Mouse (Mus musculus) heart, postnatal 36 days (tissue): Measurements from ENCODE around the gene Macf1. TPM values are rescaled to one million over a fixed set of nuclear protein-coding genes. Genes with fewer than 3 reads are reported as not detected.
"Not testable (repeated sequence)": the region's sequence is repeated elsewhere in the genome, so short reads cannot be mapped to it uniquely, and the experiment has no call there.

Experiments used
- DNase-seq, 2 experiments: peaks; one replicate each; pipeline ENCODE4 v3.0.0; 2021 to 2022
- intact Hi-C: fragments of 180-260 bp; cut with DNase I; formaldehyde crosslinking; loops from one replicate; pipeline ENCODE4 v1.15.1; 2025
- total RNA-seq, 2 experiments: library from RNA; stranded (reverse); gene quantifications; 2 replicates each; pipeline ENCODE4 v1.2.3; 2021

Macf1 gene
- total RNA-seq, 2 experiments from 2014 or later, result 228 to 240 TPM

DNA sequence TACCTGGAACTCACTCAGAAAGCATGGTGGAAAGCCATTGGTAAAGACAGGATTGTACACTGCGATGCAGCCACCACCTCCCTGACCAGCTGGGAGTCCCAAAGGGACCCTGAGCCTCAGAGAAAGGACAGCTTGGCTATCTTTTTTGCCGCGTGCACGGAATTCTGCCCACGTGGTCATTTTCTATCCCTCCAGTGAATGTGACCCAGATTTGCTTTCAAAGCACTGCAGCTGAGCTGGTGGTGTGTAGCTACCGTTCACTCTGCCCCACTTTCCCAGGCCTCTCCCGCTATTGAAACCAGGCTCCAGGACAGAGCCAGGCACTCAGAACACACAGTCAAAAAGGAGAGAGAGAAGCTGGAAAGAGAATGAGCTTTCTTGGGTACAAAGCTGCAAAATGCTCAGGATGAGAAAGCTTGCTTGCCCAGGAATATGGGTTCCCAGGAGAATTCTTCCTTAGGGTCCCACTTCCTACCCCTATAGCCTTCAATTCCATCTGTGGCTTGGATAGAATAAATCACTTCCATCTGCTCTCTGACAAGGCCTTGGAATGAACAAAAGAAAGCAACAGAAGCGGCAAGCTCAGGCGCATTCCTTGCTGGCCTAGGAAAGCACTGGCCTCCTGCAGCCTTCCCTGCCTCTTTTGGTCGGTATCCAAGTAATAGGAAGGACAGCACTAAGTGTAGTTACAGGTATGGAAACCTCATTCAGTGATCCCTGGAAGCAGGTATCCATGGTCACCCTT, 6.9 kb downstream of the Macf1 start:
- DNase-seq, result no peak
- intact Hi-C loops, result no loop called here

DNA sequence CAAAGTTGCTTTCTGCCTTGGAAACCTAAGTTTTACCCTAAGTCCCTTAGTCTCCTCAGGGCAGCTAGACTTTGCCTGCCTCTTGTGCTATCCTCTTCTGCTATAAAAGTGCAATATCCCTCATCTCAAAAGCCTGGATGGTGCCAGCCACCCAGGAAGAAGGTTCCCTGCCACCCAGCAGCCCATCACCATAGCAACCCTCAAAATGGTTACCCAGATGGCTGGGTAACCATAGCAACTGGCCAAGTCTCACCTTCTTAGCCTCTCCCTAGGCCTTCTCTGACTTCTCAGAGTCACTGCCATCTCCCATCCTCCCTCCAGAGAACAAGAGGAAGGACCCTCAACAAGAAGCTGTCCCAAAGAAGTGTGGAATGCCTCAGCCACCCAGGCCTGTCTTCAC, 13.6 kb downstream of the Macf1 start:
- no peak for DNase-seq
- intact Hi-C loops, result no loop called here

- intact Hi-C loops, result no loop called here
- no peak for DNase-seq
Observed at GRCm38 (mm10) chr4:123669696-123670095, 14.5 kb downstream of the Macf1 start.

GRCm38 (mm10) chr4:123667260-123667867, 16.8 kb downstream of the Macf1 start:
- peak; percentile 83 to 85 for DNase-seq
- intact Hi-C loops, result loop anchor here (1.0 to 2.0 kb wide), 4 partner anchors 60 to 363 kb away; no protein-coding TSS in a partner anchor

GRCm38 (mm10) chr4:123666517-123666916, 17.6 kb downstream of the Macf1 start:
- DNase-seq, result no peak
- intact Hi-C loops, result loop anchor here (2.0 kb wide), 1 partner anchor 362 kb away; no protein-coding TSS in a partner anchor

DNA sequence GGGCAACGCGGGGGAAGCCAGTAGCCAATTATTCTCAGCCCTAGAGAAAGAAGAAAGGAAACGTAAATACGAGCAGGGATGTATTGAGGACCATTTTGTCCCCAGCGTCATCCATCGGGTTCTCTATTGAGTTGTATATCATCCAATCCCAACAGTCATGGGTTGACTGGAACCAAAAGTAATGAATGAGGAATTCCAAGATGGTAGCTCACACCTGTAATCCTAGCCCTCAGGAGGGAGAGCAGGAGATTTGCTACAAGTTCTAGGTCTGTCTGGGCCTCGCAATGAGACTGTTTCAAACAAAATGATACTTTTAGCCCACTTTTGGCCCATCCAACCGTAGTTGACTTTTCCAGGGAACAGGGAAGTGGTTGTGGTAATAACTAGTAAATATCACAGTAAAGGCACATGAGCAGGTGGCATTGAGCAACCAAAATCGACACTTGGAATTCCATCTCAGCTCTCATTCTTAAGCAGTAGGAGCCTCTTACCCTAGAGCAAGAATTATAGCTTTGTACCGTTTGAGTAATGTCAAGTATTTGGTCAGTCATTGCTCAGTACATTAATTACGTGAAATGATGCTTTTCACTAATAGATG, 18.4 kb downstream of the Macf1 start:
- DNase-seq, result no peak
- intact Hi-C loops, result loop anchor here (2.0 kb wide), 1 partner anchor 361 kb away; no protein-coding TSS in a partner anchor

- peak in 1 of 2 experiments; percentile 36 for DNase-seq
- intact Hi-C loops, result loop anchor here (1.0 to 5.0 kb wide), 2 partner anchors 32 to 253 kb away; no protein-coding TSS in a partner anchor
Observed at GRCm38 (mm10) chr4:123664951-123665661, 19.1 kb downstream of the Macf1 start.

DNA sequence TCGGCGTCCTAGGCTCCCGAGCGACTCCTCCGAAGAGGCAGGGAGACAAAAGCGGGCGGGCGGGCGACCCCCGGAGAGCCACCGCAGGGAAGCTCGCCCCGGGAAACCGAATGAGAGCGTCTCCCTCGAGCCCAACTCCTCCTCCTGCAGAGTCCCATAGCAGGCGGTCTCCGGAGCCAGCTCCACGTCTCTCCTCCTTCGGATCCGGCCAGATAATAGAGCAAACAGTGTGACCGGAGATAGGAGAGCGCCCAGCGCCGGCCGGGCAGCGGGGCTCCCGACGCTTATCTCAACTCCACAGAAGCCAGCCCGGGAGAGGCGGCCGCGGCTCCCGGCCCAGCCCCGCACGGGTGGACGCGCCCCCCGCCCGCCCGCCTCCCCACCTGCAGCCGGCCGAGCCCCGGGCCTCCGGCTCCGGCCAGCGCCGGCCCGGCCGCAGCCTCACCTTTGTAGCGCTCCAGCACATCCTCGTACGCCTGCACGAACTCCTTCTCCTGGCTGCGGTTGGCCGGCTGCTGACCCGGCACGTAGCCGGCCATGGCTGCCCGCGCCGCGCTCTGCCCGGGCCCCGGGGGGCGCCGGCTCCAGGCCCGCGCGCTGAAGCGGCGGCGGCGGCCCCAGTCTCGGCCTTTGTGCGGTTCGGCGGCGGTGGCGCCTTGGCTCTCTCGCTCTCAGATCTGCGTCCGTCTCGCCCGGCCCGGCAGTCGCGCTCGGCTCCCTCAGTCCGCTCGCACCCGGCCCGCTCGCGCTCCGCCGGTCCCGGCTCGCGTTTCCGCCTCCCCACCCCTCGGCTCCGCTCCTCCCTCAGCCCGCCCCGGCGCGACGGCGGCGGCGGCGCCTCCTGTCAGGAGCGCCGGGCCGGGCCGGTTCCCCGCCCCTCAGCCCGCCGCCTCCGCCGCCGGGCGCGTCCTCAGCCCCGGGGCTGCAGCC, 19.9 kb downstream of the Macf1 start:
- DNase-seq, result peak; percentile 78 to 85
- intact Hi-C loops, result loop anchor here (1.0 to 5.0 kb wide), 2 partner anchors 31 to 252 kb away; no protein-coding TSS in a partner anchor

GRCm38 (mm10) chr4:123663688-123663965, 20.5 kb downstream of the Macf1 start:
- peak; percentile 28 to 35 for DNase-seq
- intact Hi-C loops, result loop anchor here (5.0 kb wide), 1 partner anchor 251 kb away; no protein-coding TSS in a partner anchor

- DNase-seq, result no peak
- intact Hi-C loops, result loop anchor here (5.0 kb wide), 1 partner anchor 251 kb away; no protein-coding TSS in a partner anchor
Observed at GRCm38 (mm10) chr4:123662914-123663687, 21.1 kb downstream of the Macf1 start.

GRCm38 (mm10) chr4:123658175-123658574, 26.0 kb downstream of the Macf1 start:
- no peak for DNase-seq
- intact Hi-C loops, result no loop called here

GRCm38 (mm10) chr4:123655245-123655644, 28.9 kb downstream of the Macf1 start:
- no peak for DNase-seq
- intact Hi-C loops, result no loop called here

DNA sequence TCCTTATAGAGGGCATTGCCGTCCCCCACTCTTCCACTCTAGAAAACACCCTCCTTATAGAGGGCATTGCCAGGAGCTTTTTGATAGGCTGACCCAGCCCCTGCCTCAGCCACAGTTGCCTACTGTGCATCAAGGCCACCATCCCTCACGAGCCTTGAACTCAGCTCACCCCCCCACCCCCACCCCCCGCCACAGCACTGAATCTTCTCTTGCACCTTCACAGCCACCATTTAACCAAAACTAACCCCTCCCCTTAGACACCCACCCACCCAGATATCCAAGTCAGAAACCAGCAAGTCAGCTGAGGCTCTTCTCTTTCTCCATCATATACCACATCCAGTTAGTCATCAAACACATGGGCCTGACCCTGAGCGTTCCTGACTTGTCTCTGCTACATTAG, 29.6 kb downstream of the Macf1 start:
- intact Hi-C loops, result no loop called here
- no peak for DNase-seq

- intact Hi-C loops, DNase-seq: not testable (repeated sequence)
Observed at GRCm38 (mm10) chr4:123653446-123653845, 30.7 kb downstream of the Macf1 start.

- intact Hi-C loops, result no loop called here
- no peak for DNase-seq
Observed at GRCm38 (mm10) chr4:123652130-123652529, 32.0 kb downstream of the Macf1 start.

DNA sequence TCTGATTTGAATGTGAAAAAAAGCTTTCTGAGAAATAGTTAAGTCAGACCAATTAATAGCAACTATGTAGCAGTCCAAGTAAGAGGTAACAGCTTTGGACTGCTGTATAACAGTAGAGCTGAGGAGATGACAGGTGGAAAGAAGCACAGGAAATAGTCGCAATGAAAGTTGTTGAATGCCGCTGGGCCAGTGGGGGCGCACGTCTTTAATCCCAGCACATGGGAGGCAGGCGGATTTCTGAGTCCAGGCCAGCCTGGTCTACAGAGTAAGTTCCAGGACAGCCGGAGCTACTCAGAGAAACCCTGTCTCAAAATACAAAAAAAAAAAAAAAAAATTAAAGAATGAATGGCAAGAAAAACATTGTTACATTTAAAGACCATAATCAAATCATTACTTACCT, 35.0 kb downstream of the Macf1 start:
- DNase-seq, result no peak
- intact Hi-C loops, result no loop called here

DNA sequence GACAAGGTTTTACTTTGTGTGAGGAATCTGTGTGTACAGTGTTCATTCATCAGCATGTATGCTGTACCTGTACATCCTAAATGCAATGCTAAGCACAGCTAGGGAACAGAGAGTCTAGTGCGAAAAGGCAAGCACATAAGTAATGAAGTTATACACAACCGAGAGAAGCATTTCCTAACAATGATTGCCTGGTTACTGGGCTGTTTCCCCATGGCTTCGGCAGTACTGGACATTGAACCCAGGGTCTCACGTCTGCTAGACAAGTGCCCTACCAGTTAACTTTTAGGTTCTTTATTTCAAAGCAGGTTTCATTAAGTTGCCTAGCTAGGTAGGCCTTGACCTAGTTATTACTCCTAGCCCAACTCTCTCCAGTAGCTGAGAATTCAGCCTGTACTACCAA, 36.5 kb downstream of the Macf1 start:
- DNase-seq, result no peak
- intact Hi-C loops, result no loop called here

DNA sequence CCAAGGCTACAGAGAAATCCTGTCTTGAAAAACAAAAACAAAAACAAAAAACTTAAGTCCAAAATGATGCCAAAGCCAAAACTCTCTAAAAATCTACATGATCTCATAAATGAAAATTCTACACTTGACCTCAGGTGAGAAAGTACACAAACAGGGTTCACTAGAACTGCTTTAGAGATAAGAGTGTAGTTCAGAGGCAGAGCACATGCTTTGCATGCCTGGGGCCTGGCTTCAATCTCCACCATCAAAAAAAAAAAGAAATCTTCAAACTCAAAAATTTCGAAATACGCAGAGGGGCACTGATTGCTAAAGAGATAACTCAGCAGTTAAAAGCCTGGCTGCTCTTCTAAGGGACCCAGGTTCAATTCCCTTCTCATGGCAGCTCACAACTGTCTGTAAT, 37.1 kb downstream of the Macf1 start:
- DNase-seq, result no peak
- intact Hi-C loops, result no loop called here

- DNase-seq, result no peak
- intact Hi-C loops, result no loop called here
Observed at GRCm38 (mm10) chr4:123645246-123645845, 38.8 kb downstream of the Macf1 start.
